Mouse (Mus musculus): ENCODE data around the gene Caln1.
A peak's percentile ranks its signal among the peaks of the same experiment; 100 is the strongest.

The Caln1 gene

GRCm38 (mm10) chr5:130395142-130395541 lies 25.9 kb downstream of the Caln1 start:
- no peak for DNase-seq

- DNase-seq = no peak
Observed at GRCm38 (mm10) chr5:130400136-130400917, 31.1 kb downstream of the Caln1 start.

GRCm38 (mm10) chr5:130405201-130405600 lies 35.9 kb downstream of the Caln1 start:
- peak; percentile 6 for DNase-seq

- no peak for DNase-seq
Observed at GRCm38 (mm10) chr5:130409706-130410105, 40.5 kb downstream of the Caln1 start.

GRCm38 (mm10) chr5:130411516-130411915 lies 42.3 kb downstream of the Caln1 start:
- no peak for DNase-seq

- no peak for DNase-seq
Observed at GRCm38 (mm10) chr5:130447438-130447837, 78.2 kb downstream of the Caln1 start.

GRCm38 (mm10) chr5:130448491-130448890 lies 79.2 kb downstream of the Caln1 start:
- no peak for DNase-seq

GRCm38 (mm10) chr5:130448931-130449856 lies 79.9 kb downstream of the Caln1 start:
- DNase-seq = no peak

- DNase-seq = no peak
Observed at GRCm38 (mm10) chr5:130450031-130450541, 80.8 kb downstream of the Caln1 start.

- DNase-seq = no peak
Observed at GRCm38 (mm10) chr5:130458076-130458475, 88.8 kb downstream of the Caln1 start.

- DNase-seq = no peak
Observed at GRCm38 (mm10) chr5:130472209-130472608, 103.0 kb downstream of the Caln1 start.

GRCm38 (mm10) chr5:130474876-130475275 lies 105.6 kb downstream of the Caln1 start:
- DNase-seq = no peak

GRCm38 (mm10) chr5:130476741-130477140 lies 107.5 kb downstream of the Caln1 start:
- no peak for DNase-seq

GRCm38 (mm10) chr5:130480290-130480689 lies 111.0 kb downstream of the Caln1 start:
- no peak for DNase-seq

GRCm38 (mm10) chr5:130491471-130491870 lies 122.2 kb downstream of the Caln1 start:
- no peak for DNase-seq

GRCm38 (mm10) chr5:130492305-130492704 lies 123.0 kb downstream of the Caln1 start:
- DNase-seq = no peak

- DNase-seq = no peak
Observed at GRCm38 (mm10) chr5:130502541-130502940, 133.3 kb downstream of the Caln1 start.

- no peak for DNase-seq
Observed at GRCm38 (mm10) chr5:130504891-130505290, 135.6 kb downstream of the Caln1 start.

- DNase-seq = no peak
Observed at GRCm38 (mm10) chr5:130510516-130510915, 141.3 kb downstream of the Caln1 start.

GRCm38 (mm10) chr5:130515395-130515794 lies 146.1 kb downstream of the Caln1 start:
- no peak for DNase-seq

- no peak for DNase-seq
Observed at GRCm38 (mm10) chr5:130520527-130520926, 151.3 kb downstream of the Caln1 start.

GRCm38 (mm10) chr5:130527416-130527815 lies 158.2 kb downstream of the Caln1 start:
- no peak for DNase-seq

- DNase-seq = no peak
Observed at GRCm38 (mm10) chr5:130547496-130547895, 178.2 kb downstream of the Caln1 start.

GRCm38 (mm10) chr5:130553916-130554315 lies 184.7 kb downstream of the Caln1 start:
- no peak for DNase-seq

Measured in thymus, postnatal 14 days (tissue).